Mouse (Mus musculus): Measurements from ENCODE around the gene Nit1. TPM values are rescaled to one million over a fixed set of nuclear protein-coding genes. Genes with fewer than 3 reads are reported as not detected.
A peak's percentile ranks its signal among the peaks of the same experiment; 100 is the strongest.
"Not testable (repeated sequence)": the region's sequence is repeated elsewhere in the genome, so short reads cannot be mapped to it uniquely, and the experiment has no call there.

Nit1 gene
- polyA plus RNA-seq, 1 experiment from 2014 or later: 29.1 TPM

DNA sequence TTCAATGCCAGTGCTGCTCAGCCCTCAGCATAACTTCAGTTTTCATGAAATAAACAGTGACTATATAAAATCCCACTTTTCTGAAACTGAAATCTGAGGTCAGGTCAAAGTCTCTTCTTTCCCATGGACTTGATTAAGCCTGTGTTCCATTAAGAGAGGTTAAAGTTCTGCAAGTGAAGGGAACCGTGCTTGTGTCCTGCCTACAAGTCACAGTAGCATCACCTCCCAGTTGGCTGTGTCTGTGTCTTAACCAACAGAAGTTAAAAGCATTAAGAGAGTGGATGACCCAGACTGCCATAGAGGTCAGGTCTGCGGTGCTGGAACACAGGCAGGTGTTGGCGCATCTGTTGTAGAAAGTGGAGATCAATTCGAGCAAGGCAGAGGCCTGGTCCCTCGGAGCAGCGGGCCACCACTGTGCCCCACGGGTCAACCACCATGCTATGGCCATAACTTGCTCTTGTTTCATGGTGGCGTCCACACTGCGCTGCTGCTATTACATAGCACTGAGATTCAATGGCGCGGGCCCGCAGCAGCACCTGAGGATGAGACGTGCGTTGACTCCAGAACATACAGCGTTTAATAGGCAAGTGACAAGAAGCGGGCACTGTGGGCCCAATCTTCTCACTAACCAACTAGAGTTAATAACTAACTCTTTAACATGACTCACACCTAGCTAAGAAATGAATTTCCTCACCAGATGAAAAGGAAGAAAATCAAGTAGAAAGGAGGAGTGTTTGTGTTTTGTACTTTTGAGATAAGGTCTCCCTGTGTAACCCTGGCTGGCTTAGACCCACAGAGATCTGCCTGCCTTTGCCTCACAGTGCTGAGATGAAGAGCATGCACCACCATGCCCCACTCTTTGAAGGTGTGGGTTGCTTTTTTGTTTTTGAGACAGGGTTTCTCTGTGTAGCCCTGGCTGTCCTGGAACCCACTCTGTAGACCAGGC, 2.9 kb downstream of the Nit1 start:
- H3K4me3 ChIP-seq (ENCODE audit: low read depth, low read length): no peak overlapping the region
- H3K9ac ChIP-seq (ENCODE audit: low read depth, low read length): no peak overlapping the region
- H3K4me1 ChIP-seq (replicated peaks; ENCODE audit: control insufficient read depth, insufficient read depth, low read length): peaks cover 8% of the 10 kb centered on the region
- no peak overlapping the region for H3K4me2 ChIP-seq
- H3K27ac ChIP-seq (ENCODE audit: low read depth, low read length): no peak overlapping the region
- WGBS: 96% methylated on average over 16 of the region's 16 CpGs
- no peak for ATAC-seq (replicated peaks; ENCODE audit: low FRiP score)
- peaks cover 34% of the 10 kb centered on the region for H3K36me3 ChIP-seq (ENCODE audit: control insufficient read depth, insufficient read depth, low read length)
- no peaks in the 10 kb centered on the region for H3K9me3 ChIP-seq (ENCODE audit: control insufficient read depth, low read length)
- no peak for DNase-seq (ENCODE audit: low spot score)
- no peaks in the 10 kb centered on the region for H3K27me3 ChIP-seq (replicated peaks; ENCODE audit: control insufficient read depth, insufficient read depth, low read length)

DNA sequence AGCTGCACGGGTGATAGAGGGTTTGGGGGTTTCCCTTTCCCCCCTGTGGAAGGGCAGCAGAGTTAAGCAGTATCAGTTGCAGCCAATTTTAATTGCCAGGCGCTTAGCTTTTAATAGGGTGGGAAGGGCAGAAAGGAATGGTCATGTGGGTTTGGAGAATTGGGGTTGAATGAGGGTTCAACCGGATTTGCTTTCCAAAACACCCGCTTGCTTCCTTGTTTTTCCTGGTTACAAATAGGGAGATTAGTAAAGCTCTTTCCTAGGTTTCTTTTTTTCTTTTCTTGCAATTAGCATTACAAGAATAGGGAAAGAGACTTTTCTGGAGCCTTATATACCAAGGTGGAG, 15.3 kb downstream of the Nit1 start:
- H3K4me2 ChIP-seq: peak overlapping the region; percentile 74
- no peak for ATAC-seq (replicated peaks; ENCODE audit: low FRiP score)
- DNase-seq (ENCODE audit: low spot score): no peak
- peak overlapping the region; percentile 98 for H3K27ac ChIP-seq (ENCODE audit: low read depth, low read length)
- H3K9me3 ChIP-seq (ENCODE audit: control insufficient read depth, low read length): no peaks in the 10 kb centered on the region
- under 1% methylated on average over 4 of the region's 4 CpGs for WGBS
- H3K36me3 ChIP-seq (ENCODE audit: control insufficient read depth, insufficient read depth, low read length): no peaks in the 10 kb centered on the region
- peak overlapping the region; percentile 97 for H3K9ac ChIP-seq (ENCODE audit: low read depth, low read length)
- H3K4me3 ChIP-seq (ENCODE audit: low read depth, low read length): peak overlapping the region; percentile 94
- no peaks in the 10 kb centered on the region for H3K27me3 ChIP-seq (replicated peaks; ENCODE audit: control insufficient read depth, insufficient read depth, low read length)
- peaks cover 13% of the 10 kb centered on the region for H3K4me1 ChIP-seq (replicated peaks; ENCODE audit: control insufficient read depth, insufficient read depth, low read length)

DNA sequence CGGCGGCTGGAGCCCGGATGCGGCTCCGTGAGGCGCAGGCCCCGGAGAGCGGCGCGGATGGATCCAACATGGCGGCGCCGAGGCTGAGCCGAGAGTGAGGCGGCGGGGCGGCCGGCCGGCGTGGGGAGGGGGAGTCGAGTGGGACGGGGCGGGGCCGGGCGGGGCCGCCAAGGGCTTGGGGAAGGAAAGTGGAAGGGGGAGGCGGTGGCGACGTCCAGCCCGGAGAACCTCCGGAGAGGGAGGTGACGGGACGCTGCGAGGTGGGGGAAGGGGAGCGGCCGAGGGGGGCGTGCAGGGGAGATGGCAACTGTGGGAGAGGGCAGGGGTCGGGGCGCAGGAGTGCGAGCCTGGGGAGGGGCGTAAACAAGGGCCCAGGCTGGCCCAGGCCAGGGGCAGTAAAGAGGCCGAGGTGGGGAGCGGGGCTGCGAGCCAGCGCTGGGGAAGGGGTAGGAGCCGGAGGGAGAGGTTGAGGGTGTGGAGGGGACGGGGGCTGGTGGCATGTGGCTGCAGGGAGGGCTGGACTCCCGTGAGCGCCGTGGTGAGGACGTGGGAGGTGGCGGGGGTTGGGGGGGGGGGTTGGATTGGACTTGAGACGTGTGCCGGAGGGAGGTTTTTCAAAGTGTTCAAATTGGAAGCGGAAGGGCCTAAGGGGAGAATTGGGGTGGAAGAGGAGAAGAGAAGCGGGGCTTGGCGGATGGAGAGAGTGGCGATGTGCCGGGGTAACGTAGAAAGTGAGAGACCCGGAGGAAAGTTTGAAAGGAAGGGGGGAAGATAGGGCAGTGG, 15.8 kb downstream of the Nit1 start:
- H3K4me3 ChIP-seq (ENCODE audit: low read depth, low read length): peak overlapping the region; percentile 94
- peak overlapping the region; percentile 74 for H3K4me2 ChIP-seq
- peak; percentile 93 for DNase-seq (ENCODE audit: low spot score)
- peaks cover 4% of the 10 kb centered on the region; the same call in 1 of the 2 replicates for H3K36me3 ChIP-seq (ENCODE audit: control insufficient read depth, insufficient read depth, low read length)
- H3K4me1 ChIP-seq (replicated peaks; ENCODE audit: control insufficient read depth, insufficient read depth, low read length): peaks cover 13% of the 10 kb centered on the region
- ATAC-seq (replicated peaks; ENCODE audit: low FRiP score): peak; percentile 77
- WGBS: 2% methylated on average over 57 of the region's 61 CpGs
- H3K27me3 ChIP-seq (replicated peaks; ENCODE audit: control insufficient read depth, insufficient read depth, low read length): no peaks in the 10 kb centered on the region
- H3K9me3 ChIP-seq (ENCODE audit: control insufficient read depth, low read length): no peaks in the 10 kb centered on the region
- H3K27ac ChIP-seq (ENCODE audit: low read depth, low read length): peak overlapping the region; percentile 98
- H3K9ac ChIP-seq (ENCODE audit: low read depth, low read length): peak overlapping the region; percentile 97

DNA sequence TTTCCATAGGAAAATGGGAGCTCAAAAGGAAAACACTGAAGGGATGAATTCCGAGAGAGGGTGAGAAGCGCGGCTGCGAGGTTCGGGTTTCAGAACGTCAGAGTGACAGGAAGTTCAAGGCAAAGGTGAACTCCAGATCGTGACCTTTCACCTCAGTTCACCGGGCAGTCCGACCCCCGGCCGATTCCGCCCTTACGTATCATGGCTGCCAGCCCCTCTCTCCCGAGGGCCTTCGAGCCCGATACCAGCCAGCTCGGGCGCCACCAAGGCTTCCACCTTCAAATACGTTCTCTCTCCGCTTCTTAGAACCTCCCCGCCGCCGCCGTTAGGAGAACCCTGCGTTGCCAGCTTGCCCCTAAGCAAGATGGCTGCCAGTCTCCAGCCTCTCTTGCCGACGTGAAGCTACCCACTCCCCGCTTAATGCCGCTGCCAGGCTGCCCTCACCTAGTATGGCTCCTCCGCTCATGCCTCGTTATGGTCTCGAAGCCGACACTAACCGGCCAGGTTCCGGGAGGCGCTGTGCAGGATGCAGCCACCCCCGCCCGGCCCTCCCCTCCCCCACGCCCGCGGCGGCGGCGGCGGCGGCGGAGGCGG, 16.5 kb downstream of the Nit1 start, which contains the start of gene Dedd:
Gene Dedd, plus strand, starts transcription at position 307 of the 594 bp plus-strand sequence.
- H3K9ac ChIP-seq (ENCODE audit: low read depth, low read length): peak within 1 kb of the TSS; percentile 97
- peaks cover 4% of the 10 kb centered on the region; the same call in 1 of the 2 replicates for H3K36me3 ChIP-seq (ENCODE audit: control insufficient read depth, insufficient read depth, low read length)
- peak within 1 kb of the TSS; percentile 98 for H3K27ac ChIP-seq (ENCODE audit: low read depth, low read length)
- H3K27me3 ChIP-seq (replicated peaks; ENCODE audit: control insufficient read depth, insufficient read depth, low read length): no peaks in the 10 kb centered on the region
- no peaks in the 10 kb centered on the region for H3K9me3 ChIP-seq (ENCODE audit: control insufficient read depth, low read length)
- peak within 1 kb of the TSS; percentile 94 for H3K4me3 ChIP-seq (ENCODE audit: low read depth, low read length)
- peak; percentile 88 for ATAC-seq (replicated peaks; ENCODE audit: low FRiP score)
- peak within 1 kb of the TSS; percentile 74 for H3K4me2 ChIP-seq
- WGBS: under 1% methylated on average over 48 of the region's 48 CpGs
- peak; percentile 92 for DNase-seq (ENCODE audit: low spot score)
- peaks cover 13% of the 10 kb centered on the region for H3K4me1 ChIP-seq (replicated peaks; ENCODE audit: control insufficient read depth, insufficient read depth, low read length)

DNA sequence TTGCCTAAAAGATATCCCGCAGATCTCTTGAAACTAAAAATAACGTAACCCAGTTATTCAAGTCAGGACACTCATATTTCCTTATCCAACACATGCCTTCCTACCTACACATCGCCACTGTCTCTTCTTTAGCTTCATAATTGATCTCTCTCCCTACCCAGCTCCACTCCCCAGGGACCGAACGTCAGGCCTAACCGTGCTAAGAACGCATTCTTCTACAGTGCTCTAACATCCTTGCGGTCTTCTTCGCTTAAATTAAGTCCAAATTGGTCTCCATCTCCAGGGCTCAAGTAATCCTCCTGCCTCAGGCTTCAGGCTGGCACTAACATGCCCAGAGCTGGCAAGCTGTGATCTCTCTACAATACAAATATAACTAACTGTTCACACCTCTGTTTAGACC, 17.2 kb downstream of the Nit1 start:
- H3K9me3 ChIP-seq (ENCODE audit: control insufficient read depth, low read length): no peaks in the 10 kb centered on the region
- peak overlapping the region; percentile 74 for H3K4me2 ChIP-seq
- H3K27ac ChIP-seq (ENCODE audit: low read depth, low read length): peak overlapping the region; percentile 98
- H3K4me1 ChIP-seq (replicated peaks; ENCODE audit: control insufficient read depth, insufficient read depth, low read length): peaks cover 13% of the 10 kb centered on the region
- peak overlapping the region; percentile 97 for H3K9ac ChIP-seq (ENCODE audit: low read depth, low read length)
- peak overlapping the region; percentile 94 for H3K4me3 ChIP-seq (ENCODE audit: low read depth, low read length)
- 32% methylated on average over 9 of the region's 9 CpGs for WGBS
- peaks cover 4% of the 10 kb centered on the region; the same call in 1 of the 2 replicates for H3K36me3 ChIP-seq (ENCODE audit: control insufficient read depth, insufficient read depth, low read length)
- DNase-seq (ENCODE audit: low spot score) (no peak), ATAC-seq (replicated peaks; ENCODE audit: low FRiP score) (no peak)
- H3K27me3 ChIP-seq (replicated peaks; ENCODE audit: control insufficient read depth, insufficient read depth, low read length): no peaks in the 10 kb centered on the region

DNA sequence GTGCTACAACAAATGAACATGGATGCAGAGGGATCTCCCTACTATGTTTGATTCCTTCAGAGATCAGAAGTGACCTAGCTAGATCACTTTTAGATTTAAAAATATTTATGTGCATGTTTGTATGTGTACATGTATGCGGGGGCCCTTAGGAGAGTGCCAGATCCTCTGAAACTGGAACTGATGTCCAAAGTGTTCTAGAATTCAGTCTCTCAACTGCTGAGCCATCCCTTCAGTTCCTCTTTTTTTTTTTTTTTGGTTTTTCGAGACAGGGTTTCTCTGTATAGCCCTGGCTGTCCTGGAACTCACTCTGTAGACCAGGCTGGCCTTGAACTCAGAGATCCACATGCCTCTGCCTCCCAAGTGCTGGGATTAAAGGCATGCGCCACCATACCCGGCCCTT, 18.9 kb downstream of the Nit1 start:
- not testable (repeated sequence) for H3K9ac ChIP-seq (ENCODE audit: low read depth, low read length); H3K27ac ChIP-seq (ENCODE audit: low read depth, low read length); H3K4me3 ChIP-seq (ENCODE audit: low read depth, low read length); H3K36me3 ChIP-seq (ENCODE audit: control insufficient read depth, insufficient read depth, low read length); H3K9me3 ChIP-seq (ENCODE audit: control insufficient read depth, low read length); DNase-seq (ENCODE audit: low spot score); ATAC-seq (replicated peaks; ENCODE audit: low FRiP score); H3K27me3 ChIP-seq (replicated peaks; ENCODE audit: control insufficient read depth, insufficient read depth, low read length); H3K4me2 ChIP-seq
- H3K4me1 ChIP-seq (replicated peaks; ENCODE audit: control insufficient read depth, insufficient read depth, low read length): peaks cover 13% of the 10 kb centered on the region
- 71% methylated on average over 4 of the region's 4 CpGs for WGBS

DNA sequence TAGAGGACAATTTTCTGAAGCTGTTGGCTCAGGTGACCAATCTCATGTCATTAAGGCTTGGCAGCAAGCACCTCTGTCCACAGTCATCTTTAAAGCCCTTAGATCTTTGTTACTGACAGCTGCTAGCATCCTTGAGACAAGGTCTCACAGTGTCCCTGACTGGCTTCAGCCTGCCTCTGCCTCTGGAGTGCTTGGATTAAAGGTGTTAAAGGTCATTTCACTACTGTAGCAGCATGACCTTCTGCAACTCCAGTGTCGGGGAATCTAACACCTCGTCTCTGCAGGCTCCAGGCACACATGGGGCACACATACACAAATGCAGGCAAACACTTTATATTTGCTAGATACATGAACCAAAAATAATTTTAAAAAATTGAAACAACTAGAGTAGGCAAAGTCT, 19.9 kb downstream of the Nit1 start:
- WGBS: 77% methylated on average over 2 of the region's 2 CpGs
- no peak overlapping the region for H3K4me2 ChIP-seq
- no peak overlapping the region for H3K9ac ChIP-seq (ENCODE audit: low read depth, low read length)
- H3K4me1 ChIP-seq (replicated peaks; ENCODE audit: control insufficient read depth, insufficient read depth, low read length): peaks cover 10% of the 10 kb centered on the region
- H3K27ac ChIP-seq (ENCODE audit: low read depth, low read length): no peak overlapping the region
- DNase-seq (ENCODE audit: low spot score) (no peak), ATAC-seq (replicated peaks; ENCODE audit: low FRiP score) (no peak)
- no peak overlapping the region for H3K4me3 ChIP-seq (ENCODE audit: low read depth, low read length)
- peaks cover 4% of the 10 kb centered on the region; the same call in 1 of the 2 replicates for H3K36me3 ChIP-seq (ENCODE audit: control insufficient read depth, insufficient read depth, low read length)
- no peaks in the 10 kb centered on the region for H3K27me3 ChIP-seq (replicated peaks; ENCODE audit: control insufficient read depth, insufficient read depth, low read length)
- H3K9me3 ChIP-seq (ENCODE audit: control insufficient read depth, low read length): no peaks in the 10 kb centered on the region

DNA sequence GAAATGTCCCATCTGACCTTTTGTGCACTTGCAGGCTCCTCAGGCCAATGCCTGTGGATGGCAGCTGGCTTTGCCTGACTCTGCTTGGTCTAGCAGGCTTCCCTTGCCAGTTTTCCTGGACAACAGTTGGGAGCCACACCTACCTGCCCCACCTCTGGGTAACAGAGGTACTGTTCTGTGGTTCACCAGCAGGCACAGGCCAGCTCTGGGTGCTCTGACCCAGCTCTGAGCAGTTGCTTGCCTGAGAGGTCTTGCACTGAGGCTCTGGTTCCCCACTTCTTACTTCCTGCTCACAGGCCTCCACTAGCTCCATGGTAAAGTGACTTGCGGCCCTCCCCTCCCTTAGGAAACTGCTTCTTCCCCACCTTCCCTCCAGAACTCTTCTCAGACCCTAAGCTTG, 23.4 kb downstream of the Nit1 start:
- no peak overlapping the region for H3K4me3 ChIP-seq (ENCODE audit: low read depth, low read length)
- peak; percentile 56; the same call in 1 of the 2 replicates for ATAC-seq (replicated peaks; ENCODE audit: low FRiP score)
- peaks cover 4% of the 10 kb centered on the region; the same call in 1 of the 2 replicates for H3K36me3 ChIP-seq (ENCODE audit: control insufficient read depth, insufficient read depth, low read length)
- no peaks in the 10 kb centered on the region; the same call in none of the 2 replicates for H3K4me1 ChIP-seq (replicated peaks; ENCODE audit: control insufficient read depth, insufficient read depth, low read length)
- no peak overlapping the region for H3K27ac ChIP-seq (ENCODE audit: low read depth, low read length)
- H3K9me3 ChIP-seq (ENCODE audit: control insufficient read depth, low read length): no peaks in the 10 kb centered on the region
- 72% methylated on average over 1 of the region's 1 CpGs for WGBS
- no peak for DNase-seq (ENCODE audit: low spot score)
- no peaks in the 10 kb centered on the region for H3K27me3 ChIP-seq (replicated peaks; ENCODE audit: control insufficient read depth, insufficient read depth, low read length)
- H3K4me2 ChIP-seq: no peak overlapping the region
- H3K9ac ChIP-seq (ENCODE audit: low read depth, low read length): no peak overlapping the region
